Mouse (Mus musculus): Measurements from ENCODE around the gene Srms. TPM values are rescaled to one million over a fixed set of nuclear protein-coding genes. Genes with fewer than 3 reads are reported as not detected.
A peak's percentile ranks its signal among the peaks of the same experiment; 100 is the strongest.
"Not testable (repeated sequence)": the region's sequence is repeated elsewhere in the genome, so short reads cannot be mapped to it uniquely, and the experiment has no call there.

The Srms gene
- total RNA-seq, 2 experiments from 2014 or later: 0.22 to 0.42 TPM

DNA sequence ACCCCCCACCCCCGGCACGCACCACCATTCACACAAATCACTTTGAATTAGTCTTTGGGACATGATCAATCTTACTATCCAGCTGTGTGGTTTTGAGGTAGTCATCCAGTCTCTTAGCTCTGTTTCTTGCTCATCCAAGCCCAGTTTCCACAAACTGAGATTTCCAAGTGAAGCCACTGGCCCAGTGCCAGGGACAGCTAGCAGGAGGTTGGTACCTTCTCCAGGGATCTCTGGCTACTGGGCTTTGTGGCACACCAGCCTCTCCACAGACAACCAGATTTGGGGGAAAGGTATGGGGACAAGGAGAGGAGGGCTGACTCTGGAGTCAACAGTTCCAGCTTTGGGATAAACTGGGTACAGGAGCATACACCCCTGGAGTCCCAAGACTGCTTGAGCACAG lies 7.4 kb upstream of the Srms start:
- DNase-seq (ENCODE audit: extremely low spot score in 1 of 2, low spot score in 1 of 2): no peak

DNA sequence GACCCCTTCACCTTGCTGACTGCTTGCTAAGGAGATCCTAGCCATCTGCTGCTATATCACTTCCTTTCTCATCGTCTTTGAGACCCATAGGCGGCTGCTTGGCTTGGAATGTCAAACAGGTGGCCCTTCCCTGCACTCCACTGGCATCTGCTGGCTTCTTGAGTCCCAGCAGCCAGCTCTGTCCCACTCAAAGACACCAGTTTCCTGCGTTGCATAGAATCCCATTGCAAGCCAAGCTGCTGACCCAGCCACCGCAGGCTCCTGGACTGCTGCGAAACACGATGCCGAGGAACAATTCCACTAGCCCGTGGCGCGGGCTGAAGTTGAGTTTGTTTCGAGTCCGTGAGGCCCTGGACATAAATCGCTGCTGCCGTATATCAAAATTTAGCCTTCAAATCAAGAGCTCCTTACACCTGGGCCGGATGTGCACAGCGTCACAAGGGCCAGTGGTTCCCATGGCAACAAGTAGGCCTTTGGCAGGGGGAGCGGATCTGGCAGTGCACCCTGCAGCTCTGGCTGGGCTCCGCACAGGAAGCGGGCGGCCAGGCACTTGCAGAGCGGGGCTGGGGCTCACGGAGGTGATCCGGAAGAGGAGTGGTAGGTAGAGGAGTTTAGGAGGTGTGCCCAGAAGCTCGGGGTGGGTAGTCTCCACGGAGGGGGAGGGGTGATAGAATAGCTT lies 6.7 kb upstream of the Srms start, which contains the start of gene Fndc11:
Fndc11 (plus strand) TSS at position 476 of the 679 bp plus-strand sequence.
- peak; percentile 37 to 42 for DNase-seq (ENCODE audit: extremely low spot score in 1 of 2, low spot score in 1 of 2)

DNA sequence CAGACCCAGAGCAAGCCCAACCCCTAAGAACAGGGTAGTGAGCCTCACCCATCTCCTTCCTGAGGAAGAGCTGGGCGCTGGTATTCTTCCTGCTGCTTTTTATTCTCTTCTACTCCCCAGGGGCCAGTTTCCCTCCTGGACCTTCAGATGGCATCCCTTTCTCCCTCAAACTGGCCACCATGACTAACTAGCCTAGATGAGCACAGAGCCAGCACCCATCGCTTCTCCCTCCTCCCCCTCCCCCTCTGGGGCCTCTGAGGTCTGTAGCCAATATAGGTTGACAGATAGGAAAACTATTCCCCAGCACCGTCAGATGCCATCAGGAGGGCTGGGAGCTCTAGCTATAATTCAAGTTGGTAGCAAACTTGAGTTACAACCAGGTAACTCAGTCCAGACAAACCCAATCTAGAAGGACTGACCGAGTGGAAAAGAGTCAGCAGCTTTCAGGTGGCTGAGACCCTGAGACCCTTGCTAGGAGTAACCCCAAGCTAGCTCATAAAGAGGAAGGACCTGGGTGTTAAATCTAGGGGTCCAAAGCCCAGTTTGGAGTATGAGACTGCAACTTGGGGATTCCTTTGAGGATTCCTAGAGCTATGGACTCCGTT lies 6.0 kb upstream of the Srms start:
- DNase-seq (ENCODE audit: extremely low spot score in 1 of 2, low spot score in 1 of 2): no peak

DNA sequence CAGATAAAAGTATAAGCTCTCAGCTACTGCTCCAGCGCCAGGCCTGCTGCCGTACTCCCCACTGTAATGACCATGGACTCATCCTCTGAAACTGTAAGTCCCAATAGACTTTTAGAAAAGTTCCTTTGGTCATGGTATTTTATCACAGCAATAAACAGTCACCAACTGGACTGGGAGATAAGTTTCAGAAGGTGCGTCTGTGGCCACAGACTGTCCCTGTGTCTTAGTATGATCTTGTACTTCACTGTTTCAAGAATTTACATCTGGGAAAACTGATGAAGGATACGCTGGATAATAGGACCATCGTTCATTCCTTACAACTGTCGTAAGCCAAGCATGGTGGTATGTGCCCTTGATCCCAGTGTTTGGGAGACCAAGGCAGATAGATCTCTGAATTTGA lies 3.1 kb upstream of the Srms start:
- no peak for DNase-seq (ENCODE audit: extremely low spot score in 1 of 2, low spot score in 1 of 2)

DNA sequence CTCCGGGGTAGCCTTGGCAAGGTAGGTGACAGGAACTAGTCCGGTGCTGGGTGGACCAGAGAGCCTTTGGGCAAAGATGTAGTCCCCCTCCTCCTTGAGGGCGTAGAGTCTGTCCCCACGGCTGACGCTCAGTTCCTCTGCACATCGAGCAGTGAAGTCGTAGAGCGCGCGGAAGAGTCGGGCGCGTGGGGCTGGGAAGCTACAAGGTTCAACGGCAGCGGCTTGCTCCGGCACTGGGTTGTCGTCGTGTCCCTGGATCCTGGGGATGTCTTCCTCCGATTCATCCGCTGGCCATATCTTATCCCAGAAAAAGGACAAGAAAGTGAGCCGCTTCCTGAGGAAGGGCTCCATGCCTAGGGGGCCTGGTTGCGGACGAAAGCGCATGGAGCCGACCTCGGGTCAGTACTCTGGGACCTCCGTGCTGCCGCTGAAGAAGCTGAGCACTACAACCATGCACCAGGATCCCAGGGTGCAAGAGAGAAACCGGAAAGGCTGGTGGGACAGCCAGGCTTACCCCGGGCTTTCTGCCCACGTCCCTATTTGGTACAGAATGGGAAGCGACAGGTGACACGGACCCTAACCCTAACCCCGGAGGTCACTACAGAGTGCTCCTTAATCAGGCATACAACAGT lies 480 bp downstream of the Srms start:
- DNase-seq (ENCODE audit: extremely low spot score in 1 of 2, low spot score in 1 of 2): no peak

DNA sequence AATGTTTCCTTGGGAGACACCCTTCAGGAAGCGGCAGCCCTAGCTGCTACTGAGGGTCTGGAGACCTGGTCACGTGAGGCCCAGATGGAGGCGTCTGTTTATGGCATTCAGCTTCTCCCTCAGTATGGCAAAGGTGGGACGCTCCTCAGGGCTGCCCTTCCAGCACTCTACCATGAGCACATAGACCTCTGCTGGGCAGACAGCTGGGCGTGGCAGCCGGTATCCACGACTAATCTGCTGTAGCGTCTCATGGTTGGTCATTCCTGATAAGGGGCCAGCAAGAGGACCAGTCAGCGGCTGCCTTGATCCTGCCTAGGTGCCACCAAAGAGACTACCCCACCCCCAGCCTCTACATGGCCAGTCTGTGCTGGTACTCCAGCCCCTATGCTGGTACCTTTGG lies 6.9 kb downstream of the Srms start:
- DNase-seq (ENCODE audit: extremely low spot score in 1 of 2, low spot score in 1 of 2): no peak

DNA sequence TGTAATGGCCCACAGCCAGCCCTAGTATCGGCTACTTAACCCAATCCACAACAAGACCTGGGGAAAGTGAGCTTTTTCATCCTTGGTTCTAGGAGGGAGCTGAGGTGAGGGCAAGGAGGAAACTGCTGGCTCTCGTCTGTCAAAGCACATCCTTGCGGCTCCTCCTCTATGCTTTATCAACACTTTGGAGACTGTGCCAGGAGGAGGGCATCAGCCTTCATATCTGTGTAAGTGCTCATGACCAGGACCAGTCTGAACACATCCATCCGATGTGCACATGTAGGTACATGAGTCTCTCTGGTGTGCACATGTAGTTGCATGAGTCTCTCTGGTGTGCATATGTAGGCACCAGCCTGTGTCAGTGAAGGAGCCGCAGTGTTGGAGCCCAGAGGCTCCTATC lies 7.3 kb downstream of the Srms start:
- no peak for DNase-seq (ENCODE audit: extremely low spot score in 1 of 2, low spot score in 1 of 2)

DNA sequence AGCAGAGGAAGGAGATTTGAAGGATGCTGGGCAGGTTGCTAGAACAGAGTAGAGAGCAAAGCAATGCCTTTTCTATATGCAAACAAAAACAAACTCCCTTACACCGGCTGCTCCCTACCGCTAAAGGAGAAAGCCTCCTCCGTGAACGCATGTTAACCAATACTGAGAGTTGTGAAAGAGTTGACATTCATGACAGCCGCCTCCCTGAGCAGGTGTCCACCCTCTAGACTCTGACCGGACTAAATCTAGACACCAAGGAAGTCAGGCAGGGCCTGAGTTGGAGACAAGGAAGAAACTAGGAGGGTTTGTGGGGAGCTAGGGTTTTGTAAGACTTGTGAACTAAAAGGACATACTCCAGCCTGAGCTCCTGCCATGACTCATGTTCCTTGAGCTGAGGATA lies 10.1 kb downstream of the Srms start:
- no peak for DNase-seq (ENCODE audit: extremely low spot score in 1 of 2, low spot score in 1 of 2)

DNA sequence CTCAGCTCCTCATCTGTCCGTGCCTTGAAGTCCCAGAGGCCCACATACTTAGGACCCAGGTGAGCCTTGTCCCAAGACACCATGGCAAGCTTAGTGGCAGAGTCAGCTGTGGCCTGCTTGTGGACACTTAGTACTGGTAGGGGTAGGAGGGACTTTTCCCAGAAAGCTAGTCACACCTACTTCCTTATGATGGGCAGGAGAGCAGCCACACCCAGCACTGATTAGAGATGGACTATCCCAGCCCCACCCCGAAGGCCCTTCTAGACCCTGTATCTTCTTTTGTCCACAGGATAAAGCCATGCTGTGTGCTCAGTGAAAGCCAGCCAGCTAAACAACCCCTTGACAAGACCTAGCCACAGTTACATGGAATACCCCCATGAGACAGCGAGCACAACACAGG lies 10.6 kb downstream of the Srms start, which contains the start of gene Ptk6:
Ptk6 (minus strand) TSS at position 368 of the 400 bp plus-strand sequence.
- DNase-seq (ENCODE audit: extremely low spot score in 1 of 2, low spot score in 1 of 2): no peak

DNA sequence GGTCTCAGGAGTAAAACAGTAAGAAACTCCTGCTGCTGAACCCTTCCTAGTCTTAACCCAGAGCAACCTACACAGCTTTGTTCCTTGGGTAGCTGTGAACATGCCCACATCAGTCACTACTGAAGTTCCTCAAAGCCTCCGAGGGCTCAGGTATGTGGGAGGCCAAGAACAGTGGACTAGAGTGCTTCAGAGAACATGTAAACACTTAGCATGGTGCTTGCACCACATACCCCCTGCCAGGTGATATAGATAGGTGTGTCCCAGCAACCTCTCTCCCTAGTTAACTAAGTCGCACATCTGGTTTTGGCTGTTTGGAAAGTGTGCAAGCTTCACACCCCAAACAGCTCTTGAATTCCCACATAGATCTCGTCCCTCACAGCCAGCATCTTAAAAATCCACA lies 11.4 kb downstream of the Srms start:
- DNase-seq (ENCODE audit: extremely low spot score in 1 of 2, low spot score in 1 of 2): no peak

DNA sequence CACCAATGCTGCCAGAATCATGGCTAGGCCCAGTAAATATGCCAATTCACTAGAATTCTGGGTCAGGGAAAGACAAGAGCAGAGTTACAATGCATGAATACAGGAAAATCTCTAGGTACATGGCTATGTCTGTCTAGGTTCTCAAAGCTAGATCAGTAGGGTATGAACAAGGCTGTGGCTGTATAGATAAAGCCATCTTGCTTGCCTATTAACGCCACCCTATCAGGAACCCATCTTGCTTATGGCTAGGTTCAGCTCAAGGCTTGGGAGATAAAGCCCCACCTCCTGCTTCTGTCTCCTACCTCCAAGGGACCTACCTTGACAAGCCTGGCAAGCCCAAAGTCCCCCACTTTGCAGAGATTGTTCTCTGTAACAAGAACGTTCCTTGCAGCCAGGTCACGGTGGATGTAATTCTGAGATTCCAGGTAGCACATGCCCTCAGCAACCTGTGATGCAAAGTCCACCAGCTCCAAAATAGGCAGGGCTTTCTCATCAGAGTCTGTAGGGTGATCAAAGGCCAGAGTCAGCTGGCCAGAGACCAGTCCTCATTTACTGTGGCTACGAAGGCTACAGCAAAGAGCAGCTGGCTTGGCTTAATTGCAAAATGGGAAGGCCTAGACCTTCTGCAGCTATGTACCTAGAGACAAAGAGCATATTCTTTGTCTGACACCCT lies 16.2 kb downstream of the Srms start:
- DNase-seq (ENCODE audit: extremely low spot score in 1 of 2, low spot score in 1 of 2): no peak

DNA sequence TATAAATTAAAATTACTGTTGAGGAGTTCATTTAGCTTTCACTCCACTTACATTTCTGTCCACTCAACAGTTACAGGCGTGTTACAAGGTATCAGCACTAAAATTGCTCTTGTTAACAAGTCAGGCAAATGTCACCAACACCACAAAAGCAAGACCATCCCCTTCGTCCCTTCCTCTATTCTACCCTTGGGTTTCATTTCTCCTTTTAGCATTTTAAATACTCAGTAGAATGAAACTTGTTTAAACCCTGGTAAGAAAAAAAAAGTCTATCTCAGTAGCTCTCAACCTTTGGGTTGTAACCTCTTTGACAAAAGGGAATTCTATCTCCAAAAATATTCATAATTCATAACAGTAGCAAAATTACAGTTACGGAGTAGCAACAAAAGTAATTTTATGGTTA lies 19.9 kb downstream of the Srms start:
- DNase-seq (ENCODE audit: extremely low spot score in 1 of 2, low spot score in 1 of 2): no peak

DNA sequence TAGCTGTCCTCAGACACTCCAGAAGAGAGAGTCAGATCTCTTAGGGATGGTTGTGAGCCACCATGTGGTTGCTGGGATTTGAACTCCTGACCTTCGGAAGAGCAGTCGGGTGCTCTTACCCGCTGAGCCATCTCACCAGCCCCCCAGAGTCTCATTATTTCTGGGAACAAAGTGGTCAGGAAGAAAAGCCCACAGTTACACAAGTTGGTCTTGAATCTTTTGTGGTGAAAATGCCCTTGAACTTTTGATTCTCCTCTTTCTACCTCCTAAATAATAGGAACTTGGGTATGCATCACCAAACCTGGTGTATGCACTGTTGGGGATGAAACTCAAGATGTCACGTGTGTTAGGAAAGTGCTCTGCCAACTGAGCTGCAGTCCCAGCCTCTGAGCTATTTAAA lies 21.0 kb downstream of the Srms start:
- no peak for DNase-seq (ENCODE audit: extremely low spot score in 1 of 2, low spot score in 1 of 2)

DNA sequence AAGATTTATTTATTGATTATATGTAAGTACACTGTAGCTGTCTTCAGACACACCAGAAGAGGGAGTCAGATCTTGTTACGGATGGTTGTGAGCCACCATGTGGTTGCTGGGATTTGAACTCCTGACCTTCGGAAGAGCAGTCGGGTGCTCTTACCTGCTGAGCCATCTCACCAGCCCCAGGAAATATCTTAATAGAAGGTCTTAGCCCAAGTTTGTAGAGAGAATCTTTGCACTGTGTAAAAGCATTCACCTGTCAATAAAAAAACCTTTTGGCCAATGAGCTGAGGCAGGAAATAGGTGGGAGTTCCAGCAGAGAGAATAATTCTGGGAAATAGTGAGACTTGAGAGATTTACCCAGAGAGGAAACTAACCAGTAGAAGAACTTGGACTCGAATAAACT lies 21.6 kb downstream of the Srms start:
- DNase-seq (ENCODE audit: extremely low spot score in 1 of 2, low spot score in 1 of 2): not testable (repeated sequence)

DNA sequence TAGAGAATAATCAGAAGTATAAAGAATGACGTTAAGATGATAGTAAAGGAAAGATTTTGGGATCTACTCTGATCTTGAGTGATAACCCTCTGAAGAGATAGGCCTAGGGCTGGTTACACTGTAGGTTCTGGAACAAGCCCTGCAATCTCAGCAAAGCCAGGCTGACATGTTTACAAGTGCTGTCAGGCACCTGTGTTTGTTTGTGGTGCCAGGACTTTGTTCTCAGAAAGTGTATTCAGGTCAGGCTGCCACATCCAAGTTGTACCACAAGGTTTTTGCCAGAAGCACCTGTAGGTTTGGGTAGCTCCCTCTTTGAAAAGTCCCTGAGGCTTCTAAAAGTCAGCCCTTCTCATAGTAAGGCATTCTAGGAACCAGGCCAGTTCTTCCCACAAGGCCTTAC lies 23.7 kb downstream of the Srms start:
- no peak for DNase-seq (ENCODE audit: extremely low spot score in 1 of 2, low spot score in 1 of 2)

DNA sequence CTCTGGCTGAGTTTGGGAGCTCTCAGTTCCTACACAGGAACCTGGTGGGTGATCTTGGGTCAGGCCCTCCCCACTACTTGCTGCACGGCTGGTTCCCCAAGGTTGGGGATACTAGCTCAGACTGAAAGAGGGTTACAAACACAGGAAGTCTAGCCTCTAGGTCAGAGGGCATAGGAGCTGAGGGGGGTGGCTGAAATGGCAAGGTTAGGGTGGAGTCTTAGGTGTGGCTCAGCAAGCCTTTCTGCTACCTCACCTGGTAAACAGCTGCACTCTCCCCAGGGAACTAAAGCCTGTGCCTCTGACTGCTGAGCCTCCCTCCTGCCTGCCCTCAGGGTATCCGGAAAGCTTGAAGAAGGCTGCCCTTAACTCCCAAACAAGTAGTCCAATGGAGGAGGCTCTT lies 24.3 kb downstream of the Srms start:
- DNase-seq (ENCODE audit: extremely low spot score in 1 of 2, low spot score in 1 of 2): no peak

DNA sequence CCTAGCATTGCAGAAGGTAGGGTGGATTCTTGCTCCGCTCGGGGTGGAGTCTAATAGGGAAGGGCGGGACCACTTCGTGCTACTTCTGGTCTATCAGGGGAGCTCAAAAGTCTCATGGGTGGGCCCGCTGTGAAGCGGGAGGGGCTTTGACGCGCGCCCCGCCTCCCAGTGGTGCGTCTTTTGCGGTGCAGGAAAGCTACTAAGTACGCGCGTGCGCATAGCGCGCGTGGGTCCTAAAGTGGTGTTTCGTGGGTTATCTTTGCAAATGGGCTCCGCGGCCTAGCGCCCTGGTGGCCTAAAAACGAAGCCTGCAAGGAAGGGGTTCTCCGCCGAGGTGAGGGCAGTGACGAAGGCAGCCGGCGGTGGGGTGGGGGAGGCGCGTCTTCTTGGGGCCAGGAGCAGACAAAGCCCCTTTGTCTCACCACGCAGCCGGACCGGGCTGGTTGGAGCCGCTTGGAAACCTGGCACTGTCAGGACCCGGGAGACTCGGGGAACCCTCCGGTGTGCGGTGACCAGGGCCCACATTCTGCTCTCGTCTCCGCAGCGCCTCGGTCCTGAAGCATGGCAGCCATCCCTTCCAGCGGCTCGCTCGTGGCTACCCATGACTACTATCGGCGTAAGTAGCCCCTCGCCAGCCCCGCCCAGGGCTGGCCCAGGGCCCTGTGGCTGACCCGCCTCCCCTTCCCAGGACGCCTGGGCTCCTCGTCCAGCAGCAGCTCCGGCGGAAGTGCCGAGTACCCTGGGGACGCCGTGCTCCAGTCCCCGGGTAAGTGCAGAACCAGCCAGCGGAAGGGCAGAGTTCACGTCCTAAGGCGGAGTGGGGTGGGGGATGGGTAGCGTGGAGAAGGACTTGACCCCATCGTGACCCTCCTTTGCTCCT lies 25.6 kb downstream of the Srms start, which contains the start of gene Ppdpf:
Ppdpf (plus strand) TSS at position 127 of the 880 bp plus-strand sequence.
- peak; percentile 77 to 87 for DNase-seq (ENCODE audit: extremely low spot score in 1 of 2, low spot score in 1 of 2)

DNA sequence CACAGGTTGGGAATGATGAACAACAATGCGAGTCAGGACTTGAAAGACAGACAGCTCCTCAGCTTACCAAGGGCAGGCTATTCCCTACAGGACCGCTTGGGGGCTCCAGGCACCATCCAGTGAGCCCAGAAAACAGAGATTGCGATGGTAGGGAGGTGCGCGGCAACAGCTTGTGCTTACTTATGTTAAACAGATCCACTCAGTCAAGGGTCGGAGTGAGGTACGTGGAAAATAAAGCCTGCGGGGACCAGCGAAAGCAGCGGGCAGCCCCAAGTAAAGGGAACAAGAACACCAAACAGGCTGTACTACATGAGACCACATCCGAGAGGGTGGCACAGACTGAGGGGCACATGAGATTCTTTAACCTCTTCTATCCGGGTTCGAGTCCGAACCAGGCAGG lies 26.4 kb downstream of the Srms start:
- DNase-seq (ENCODE audit: extremely low spot score in 1 of 2, low spot score in 1 of 2): peak; percentile 74 to 87

DNA sequence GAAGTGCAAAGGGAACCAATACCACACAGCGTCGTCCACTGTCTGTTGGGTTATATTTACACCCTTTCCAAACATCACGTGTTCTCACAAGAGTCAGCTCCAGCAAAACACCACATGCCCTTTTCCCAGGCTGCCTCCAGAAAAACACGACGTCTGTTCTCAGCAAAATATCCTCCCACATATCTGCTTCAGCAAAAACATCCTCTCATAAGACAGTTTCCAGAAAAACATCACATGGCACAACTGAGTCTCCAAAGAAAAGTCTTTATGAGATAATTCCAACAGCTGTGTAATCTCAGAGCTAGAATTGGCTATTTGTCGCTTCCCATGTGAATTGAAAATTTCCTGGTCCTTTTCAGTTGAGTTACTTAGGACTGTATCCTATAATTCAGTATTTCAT lies 32.1 kb downstream of the Srms start:
- no peak for DNase-seq (ENCODE audit: extremely low spot score in 1 of 2, low spot score in 1 of 2)

DNA sequence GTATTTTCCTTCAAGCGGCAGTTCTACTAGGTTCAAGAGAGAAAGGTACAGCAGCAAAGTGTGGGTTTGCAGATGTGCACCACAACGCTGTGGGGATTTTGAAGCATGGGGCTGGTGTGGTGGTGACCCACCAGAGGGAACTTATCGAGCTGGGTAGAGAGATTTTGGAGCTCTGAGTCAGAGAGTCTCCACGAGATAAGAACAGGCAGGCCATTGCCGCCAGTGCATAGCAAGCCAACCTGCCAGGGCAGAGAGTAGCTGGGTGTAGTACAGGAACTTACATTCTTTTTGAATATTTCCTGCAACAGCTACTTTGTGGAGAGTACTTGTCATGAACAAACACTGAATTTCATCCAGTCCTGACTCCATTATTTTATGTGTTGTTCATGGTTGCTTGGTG lies 34.5 kb downstream of the Srms start:
- DNase-seq (ENCODE audit: extremely low spot score in 1 of 2, low spot score in 1 of 2): no peak

All from layer of hippocampus, postnatal 25 days (tissue).